Mouse (Mus musculus) hindbrain, embryonic 10.5 days (tissue): Measurements from ENCODE around the gene Olfr420. TPM values are rescaled to one million over a fixed set of nuclear protein-coding genes. Genes with fewer than 3 reads are reported as not detected.

Source experiments
- DNase-seq: peaks from one replicate; pipeline ENCODE4 v3.0.0-alpha.2; 2017; ENCODE audit warnings: low spot score
- H3K27ac ChIP-seq: fragments of 300-500 bp; sonication (generic); 2 replicates; pipeline ENCODE4 v1.5.1; 2016; ENCODE audit warnings: mild to moderate bottlenecking, moderate library complexity
- H3K27me3 ChIP-seq: fragments of 300-500 bp; sonication (generic); 2 replicates; pipeline ENCODE4 v1.6.1; 2016; ENCODE audit warnings: mild to moderate bottlenecking; ENCODE audit not compliant: poor library complexity, insufficient read depth, severe bottlenecking
- H3K36me3 ChIP-seq: fragments of 300-500 bp; sonication (generic); 2 replicates; pipeline ENCODE4 v1.6.1; 2016; ENCODE audit warnings: mild to moderate bottlenecking, moderate library complexity
- H3K4me1 ChIP-seq: fragments of 300-500 bp; sonication (generic); replicated peaks from 2 replicates; pipeline ENCODE4 v1.6.1; 2016; ENCODE audit warnings: mild to moderate bottlenecking
- H3K4me3 ChIP-seq: fragments of 300-500 bp; sonication (generic); 2 replicates; pipeline ENCODE4 v1.5.1; 2016; ENCODE audit warnings: mild to moderate bottlenecking, moderate library complexity
- H3K9me3 ChIP-seq: fragments of 300-500 bp; sonication (generic); 2 replicates; pipeline ENCODE4 v1.6.1; 2016; ENCODE audit warnings: mild to moderate bottlenecking, moderate library complexity
- WGBS: fragments of 180-500 bp; shearing (Covaris S2); methylation state at CpG from one replicate; pipeline ENCODE4 v1.1.7; 2016; 5-methylcytosine and 5-hydroxymethylcytosine counted together
- polyA plus RNA-seq: library from polyadenylated mRNA; unstranded; fragments of >200 nt; fragmentation: Nextera tagmentation; extraction: Ambion mirVana; gene quantifications from 2 replicates; pipeline ENCODE4 v1.2.1, GENCODE M21; 2016

The Olfr420 gene
- polyA plus RNA-seq, 1 experiment from 2014 or later: not detected

DNA sequence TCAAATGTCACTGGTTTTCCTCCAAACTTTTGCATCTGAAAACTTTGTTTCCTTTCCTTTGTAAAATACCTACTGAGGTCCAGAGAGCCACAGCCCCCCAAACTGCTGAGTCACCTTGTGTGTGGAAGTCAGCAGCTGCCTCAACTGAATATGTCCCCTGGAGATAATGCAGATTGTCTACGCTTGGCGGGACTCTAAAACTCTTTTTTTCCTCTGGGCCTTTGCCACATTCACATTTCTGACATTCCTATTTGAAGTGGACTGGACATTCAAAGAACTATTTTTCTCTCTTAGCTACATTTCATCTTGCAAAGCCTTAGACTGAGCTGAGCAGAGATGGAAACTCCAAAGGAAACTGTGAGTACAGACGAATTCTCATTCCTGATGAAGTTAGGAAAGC, 17.2 kb downstream of the Olfr420 start, which contains the start of gene Spta1:
Gene Spta1, plus strand, starts transcription at position 172 of the 400 bp plus-strand sequence.
- peak; percentile 21 for DNase-seq
- peak within 1 kb of the TSS; percentile 13; the same call in 1 of the 2 replicates for H3K27ac ChIP-seq
- no peaks in the 10 kb centered on the region for H3K9me3 ChIP-seq
- H3K4me3 ChIP-seq: no peak within 1 kb of the TSS
- H3K36me3 ChIP-seq: no peaks in the 10 kb centered on the region
- 28% methylated on average over 3 of the region's 3 CpGs for WGBS
- H3K4me1 ChIP-seq: peaks cover 6% of the 10 kb centered on the region; the same call in 1 of the 2 replicates
- no peaks in the 10 kb centered on the region for H3K27me3 ChIP-seq

DNA sequence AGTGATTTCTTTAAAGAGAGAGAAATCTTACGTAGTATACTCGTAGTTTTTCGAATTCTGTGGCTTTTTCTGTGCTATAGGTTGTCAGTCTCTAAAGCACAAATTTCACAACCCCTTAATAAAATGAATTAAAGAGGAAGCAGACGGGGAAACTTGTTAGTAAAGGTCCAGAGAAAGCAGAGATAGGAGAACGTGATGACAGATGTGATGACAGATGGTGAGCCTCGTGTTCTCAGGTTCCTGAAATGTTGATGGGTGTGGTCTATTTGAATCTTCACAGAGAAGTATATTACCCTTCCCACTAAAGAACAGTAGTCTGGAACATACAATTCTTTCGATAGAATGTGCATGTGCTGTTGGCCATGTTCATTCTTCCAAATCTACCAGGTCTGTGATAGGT, 49.3 kb downstream of the Olfr420 start:
- no peak overlapping the region for H3K4me3 ChIP-seq
- no peak for DNase-seq
- H3K27me3 ChIP-seq: no peaks in the 10 kb centered on the region
- no peaks in the 10 kb centered on the region for H3K4me1 ChIP-seq
- no peak overlapping the region for H3K27ac ChIP-seq
- 82% methylated on average over 7 of the region's 7 CpGs for WGBS
- H3K36me3 ChIP-seq: no peaks in the 10 kb centered on the region
- no peaks in the 10 kb centered on the region for H3K9me3 ChIP-seq

Other genes starting within 250 kb of the Olfr420 start
- gene Ifi211, start 242.6 kb upstream of the Olfr420 start, polyA plus RNA-seq: 0.24 TPM in 1 of 2 replicates, not detected in the other
- gene Mndal, start 213.1 kb upstream of the Olfr420 start, polyA plus RNA-seq: 0.26 TPM in 1 of 2 replicates, not detected in the other
- not detected in 2 replicates for gene Ifi203, start 213.0 kb upstream of the Olfr420 start, polyA plus RNA-seq
- gene Ifi202b, start 172.9 kb upstream of the Olfr420 start, polyA plus RNA-seq: not detected in 2 replicates
- 0.16 TPM in 1 of 2 replicates, not detected in the other for gene Ifi205, start 123.8 kb upstream of the Olfr420 start, polyA plus RNA-seq
- gene Olfr433, start 114.9 kb upstream of the Olfr420 start, polyA plus RNA-seq: not detected in 2 replicates
- gene Olfr432, start 106.4 kb upstream of the Olfr420 start, polyA plus RNA-seq: not detected in 2 replicates
- gene Olfr430, start 89.0 kb upstream of the Olfr420 start, polyA plus RNA-seq: not detected in 2 replicates
- not detected in 2 replicates for gene Olfr429, start 71.3 kb upstream of the Olfr420 start, polyA plus RNA-seq
- gene Olfr427, start 58.7 kb upstream of the Olfr420 start, polyA plus RNA-seq: not detected in 2 replicates
- gene Olfr231, start 34.5 kb upstream of the Olfr420 start, polyA plus RNA-seq: not detected in 2 replicates
- gene Olfr424, start 24.1 kb upstream of the Olfr420 start, polyA plus RNA-seq: not detected in 2 replicates
- 0.78 and 1.5 TPM in 2 replicates for gene Spta1, start 17.1 kb downstream of the Olfr420 start, polyA plus RNA-seq
- not detected in 2 replicates for gene Olfr419, start 96.4 kb downstream of the Olfr420 start, polyA plus RNA-seq
- gene Mptx1, start 174.9 kb downstream of the Olfr420 start, polyA plus RNA-seq: not detected in 2 replicates
- not detected in 2 replicates for gene Olfr417, start 209.5 kb downstream of the Olfr420 start, polyA plus RNA-seq
- not detected in 2 replicates for gene Olfr248, start 235.4 kb downstream of the Olfr420 start, polyA plus RNA-seq